Mouse (Mus musculus) testis, adult 2 months (tissue): ENCODE results near the gene Nfkb1. TPM values are rescaled to one million over a fixed set of nuclear protein-coding genes. Genes with fewer than 3 reads are reported as not detected.

ENCODE experiments used
- H3K27ac ChIP-seq: fragments of 200-500 bp; 2 replicates; pipeline ENCODE4 v1.5.1; 2012; ENCODE audit warnings: low read depth, low read length; ENCODE audit not compliant: control insufficient read depth, insufficient read depth
- H3K27me3 ChIP-seq: fragments of 200-500 bp; 2 replicates; pipeline ENCODE4 v1.6.1; 2012; ENCODE audit warnings: mild to moderate bottlenecking, low read length, moderate library complexity; ENCODE audit not compliant: control insufficient read depth, insufficient read depth
- H3K36me3 ChIP-seq: fragments of 200-500 bp; 2 replicates; pipeline ENCODE4 v1.6.1; 2012; ENCODE audit warnings: mild to moderate bottlenecking, low read length; ENCODE audit not compliant: control insufficient read depth, insufficient read depth
- H3K4me1 ChIP-seq: fragments of 200-500 bp; 2 replicates; pipeline ENCODE4 v1.6.1; 2012; ENCODE audit warnings: low read length; ENCODE audit not compliant: control insufficient read depth, insufficient read depth
- H3K4me3 ChIP-seq: fragments of 200-500 bp; 2 replicates; pipeline ENCODE4 v1.5.1; 2012; ENCODE audit warnings: low read depth, mild to moderate bottlenecking, low read length, moderate library complexity, mixed read lengths; ENCODE audit not compliant: control insufficient read depth
- CTCF ChIP-seq: fragments of 200-500 bp; IDR thresholded peaks from 2 replicates; pipeline ENCODE4 v1.5.1; 2012; ENCODE audit warnings: low read depth, mild to moderate bottlenecking, inconsistent platforms, low read length, moderate library complexity; ENCODE audit not compliant: control insufficient read depth, insufficient read depth, insufficient replicate concordance
- POLR2A ChIP-seq: fragments of 200-500 bp; IDR thresholded peaks from 2 replicates; pipeline ENCODE4 v1.6.1; 2012; ENCODE audit warnings: low read depth, mild to moderate bottlenecking, inconsistent platforms, low read length, moderate library complexity; ENCODE audit not compliant: control insufficient read depth
- polyA plus RNA-seq: library from polyadenylated mRNA; depleted of rRNA; stranded (reverse); fragments of >200 nt; gene quantifications from 2 replicates; pipeline ENCODE4 v1.2.3, GENCODE M21; 2012

Nfkb1 gene
- polyA plus RNA-seq, 1 experiment = 13.4 TPM

GRCm38 (mm10) chr3:135607021-135607420, 84.3 kb downstream of the Nfkb1 start:
- TF ChIP-seq CTCF = no peak
- no peak for TF ChIP-seq POLR2A
- no peaks in the 10 kb centered on the region for H3K36me3 ChIP-seq
- peaks cover 4% of the 10 kb centered on the region for H3K4me1 ChIP-seq
- H3K4me3 ChIP-seq = no peak overlapping the region
- H3K27ac ChIP-seq = no peak overlapping the region
- H3K27me3 ChIP-seq = no peaks in the 10 kb centered on the region

GRCm38 (mm10) chr3:135606592-135606991, 84.8 kb downstream of the Nfkb1 start:
- Histone ChIP-seq H3K36me3 (no peaks in the 10 kb centered on the region), H3K27me3 (no peaks in the 10 kb centered on the region), H3K27ac (no peak overlapping the region), H3K4me1 (peaks cover 4% of the 10 kb centered on the region), H3K4me3 (no peak overlapping the region)
- TF ChIP-seq POLR2A = no peak
- TF ChIP-seq CTCF = no peak

GRCm38 (mm10) chr3:135605474-135605873, 85.9 kb downstream of the Nfkb1 start:
- Histone ChIP-seq H3K4me3 (no peak overlapping the region), H3K4me1 (no peaks in the 10 kb centered on the region), H3K36me3 (no peaks in the 10 kb centered on the region), H3K27ac (no peak overlapping the region), H3K27me3 (no peaks in the 10 kb centered on the region)
- TF ChIP-seq CTCF (no peak), POLR2A (no peak)

GRCm38 (mm10) chr3:135604626-135605417, 86.5 kb downstream of the Nfkb1 start:
- Histone ChIP-seq H3K4me3 (no peak overlapping the region), H3K4me1 (no peaks in the 10 kb centered on the region), H3K27me3 (no peaks in the 10 kb centered on the region), H3K36me3 (no peaks in the 10 kb centered on the region), H3K27ac (no peak overlapping the region)
- no peak for TF ChIP-seq POLR2A
- TF ChIP-seq CTCF = no peak

GRCm38 (mm10) chr3:135602731-135603130, 88.6 kb downstream of the Nfkb1 start:
- H3K36me3 ChIP-seq = no peaks in the 10 kb centered on the region
- TF ChIP-seq CTCF (no peak), POLR2A (no peak)
- H3K4me1 ChIP-seq = no peaks in the 10 kb centered on the region
- no peak overlapping the region for H3K27ac ChIP-seq
- H3K4me3 ChIP-seq = no peak overlapping the region
- H3K27me3 ChIP-seq = no peaks in the 10 kb centered on the region

- Histone ChIP-seq H3K36me3 (no peaks in the 10 kb centered on the region), H3K4me1 (no peaks in the 10 kb centered on the region; the same call in 1 of the 2 replicates), H3K4me3 (no peak overlapping the region), H3K27ac (no peak overlapping the region), H3K27me3 (no peaks in the 10 kb centered on the region)
- no peak for TF ChIP-seq CTCF
- no peak for TF ChIP-seq POLR2A
These were observed 93.0 kb downstream of the Nfkb1 start for GRCm38 (mm10) chr3:135598355-135598754.

- Histone ChIP-seq H3K4me3 (no peak overlapping the region), H3K27ac (no peak overlapping the region), H3K27me3 (no peaks in the 10 kb centered on the region), H3K36me3 (no peaks in the 10 kb centered on the region), H3K4me1 (no peaks in the 10 kb centered on the region; the same call in 1 of the 2 replicates)
- TF ChIP-seq CTCF (no peak), POLR2A (no peak)
These were observed 94.3 kb downstream of the Nfkb1 start for GRCm38 (mm10) chr3:135597014-135597413.
